Mouse (Mus musculus): ENCODE results near the gene Dyrk1a.
"Not testable (repeated sequence)": the region's sequence is repeated elsewhere in the genome, so short reads cannot be mapped to it uniquely, and the experiment has no call there.

Gene Dyrk1a

GRCm38 (mm10) chr16:94632424-94632963 is 62.7 kb downstream of the Dyrk1a start:
- no peak for DNase-seq (ENCODE audit: extremely low spot score, low spot score)

DNA sequence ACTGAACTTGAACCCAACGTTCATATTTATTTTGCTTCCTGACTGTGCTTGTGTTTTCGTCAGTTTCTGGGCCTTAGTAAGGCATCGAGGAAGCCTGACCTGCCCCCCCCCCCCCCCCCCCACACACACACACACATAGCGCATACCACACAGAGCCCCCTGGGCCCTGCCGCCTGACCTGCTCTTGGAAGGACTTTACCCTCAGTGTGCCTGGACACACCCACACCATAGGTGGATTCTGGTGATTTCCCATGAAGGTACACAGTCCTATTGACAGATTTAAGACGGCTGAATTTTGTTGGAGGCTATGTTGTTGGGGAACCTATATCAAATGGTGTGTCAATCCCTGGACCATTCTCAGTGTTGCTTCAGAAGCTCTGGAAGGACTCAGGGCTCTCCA is 63.2 kb downstream of the Dyrk1a start:
- DNase-seq (ENCODE audit: extremely low spot score, low spot score), result no peak

- DNase-seq (ENCODE audit: extremely low spot score, low spot score), result no peak
Observed at GRCm38 (mm10) chr16:94637423-94637822, 67.6 kb downstream of the Dyrk1a start.

DNA sequence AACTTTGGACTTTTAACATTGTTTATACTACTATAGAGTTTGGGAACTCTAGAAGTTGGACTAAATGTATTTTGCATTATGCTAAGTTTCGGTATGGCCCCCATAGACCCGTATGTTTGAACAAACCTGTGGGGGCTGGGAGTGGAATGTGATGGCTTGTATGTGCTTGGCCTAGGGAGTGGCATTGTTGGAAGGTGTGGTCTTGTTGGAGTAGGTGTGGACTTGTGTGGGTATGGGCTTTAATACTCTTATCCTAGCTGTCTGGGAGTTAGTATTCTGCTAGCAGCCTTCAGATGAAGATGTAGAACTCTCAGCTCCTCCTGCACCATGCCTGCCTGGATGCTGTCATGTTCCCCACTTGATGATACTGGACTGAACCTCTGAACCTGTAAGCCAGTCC is 72.0 kb downstream of the Dyrk1a start:
- peak; percentile 9 for DNase-seq (ENCODE audit: extremely low spot score, low spot score)

DNA sequence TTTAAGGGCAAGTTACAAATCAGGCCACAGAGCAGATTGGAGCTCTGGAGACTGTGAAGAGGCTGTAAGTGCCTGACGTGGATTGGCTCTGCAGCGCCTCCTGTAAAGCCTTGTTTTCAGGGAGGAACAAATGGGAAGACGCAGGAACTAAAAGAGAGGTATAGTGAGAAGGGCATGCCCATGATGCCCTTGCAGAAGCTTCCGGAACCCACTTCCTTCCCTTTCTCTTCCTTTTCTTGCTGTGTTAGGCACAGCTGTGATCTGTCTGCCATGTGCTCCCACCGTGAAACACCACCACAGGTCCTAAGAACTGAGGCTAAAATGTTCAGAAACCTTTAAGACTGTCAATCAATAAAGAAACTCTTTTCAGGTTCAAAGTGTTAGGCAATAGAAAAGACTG is 77.3 kb downstream of the Dyrk1a start:
- peak; percentile 9 for DNase-seq (ENCODE audit: extremely low spot score, low spot score)

DNA sequence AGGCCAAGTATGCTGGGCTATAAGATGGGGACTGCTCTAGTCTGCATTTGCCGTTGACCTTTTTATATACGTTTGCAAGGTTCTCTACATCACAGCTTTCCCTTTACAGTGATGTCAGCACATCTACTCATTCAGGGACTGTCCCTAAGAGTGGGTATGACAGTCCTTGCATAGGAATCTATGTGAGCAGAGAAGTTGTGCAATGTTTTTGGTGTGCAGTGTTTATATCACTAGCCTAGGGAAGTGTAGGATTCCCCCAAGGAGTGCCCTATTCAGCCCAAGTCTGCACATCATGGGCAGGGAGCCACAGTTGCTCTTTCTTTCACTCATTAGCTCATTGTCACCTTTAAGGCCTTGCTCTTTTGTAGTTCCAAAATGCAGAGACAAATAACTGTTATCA is 78.1 kb downstream of the Dyrk1a start:
- DNase-seq (ENCODE audit: extremely low spot score, low spot score), result no peak

GRCm38 (mm10) chr16:94649861-94650260 is 80.1 kb downstream of the Dyrk1a start:
- DNase-seq (ENCODE audit: extremely low spot score, low spot score), result peak; percentile 10

DNA sequence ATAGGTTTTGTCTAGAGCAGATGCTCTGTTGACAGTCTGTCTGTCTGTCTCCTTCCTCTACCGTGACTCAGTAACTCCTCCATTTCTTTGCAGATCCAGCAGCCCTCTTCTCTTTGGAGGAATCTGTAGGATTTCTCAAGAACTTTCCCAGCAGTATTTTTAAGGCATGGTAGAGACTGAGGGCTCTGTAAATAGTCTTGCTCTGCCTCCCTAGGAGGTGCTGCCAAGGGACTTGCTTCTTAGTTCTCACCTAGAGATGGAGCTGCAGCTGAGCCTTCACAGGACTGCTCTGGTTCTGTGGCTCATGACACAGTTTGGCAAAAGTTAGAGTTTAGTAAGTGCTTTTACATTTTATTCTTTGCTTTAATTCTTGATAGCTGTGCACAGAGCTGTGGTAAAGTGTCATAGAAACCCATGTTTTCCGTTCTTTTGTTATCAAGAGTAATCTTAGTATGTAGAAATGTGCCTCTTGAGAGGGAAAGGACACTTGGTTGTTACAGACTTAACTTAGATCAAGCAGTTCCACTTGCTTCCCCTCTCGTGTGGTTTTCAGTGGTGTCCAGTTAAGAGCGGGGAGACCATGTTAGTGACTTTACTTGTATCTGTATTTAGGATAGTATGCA is 82.4 kb downstream of the Dyrk1a start:
- DNase-seq (ENCODE audit: extremely low spot score, low spot score), result peak; percentile 9

DNA sequence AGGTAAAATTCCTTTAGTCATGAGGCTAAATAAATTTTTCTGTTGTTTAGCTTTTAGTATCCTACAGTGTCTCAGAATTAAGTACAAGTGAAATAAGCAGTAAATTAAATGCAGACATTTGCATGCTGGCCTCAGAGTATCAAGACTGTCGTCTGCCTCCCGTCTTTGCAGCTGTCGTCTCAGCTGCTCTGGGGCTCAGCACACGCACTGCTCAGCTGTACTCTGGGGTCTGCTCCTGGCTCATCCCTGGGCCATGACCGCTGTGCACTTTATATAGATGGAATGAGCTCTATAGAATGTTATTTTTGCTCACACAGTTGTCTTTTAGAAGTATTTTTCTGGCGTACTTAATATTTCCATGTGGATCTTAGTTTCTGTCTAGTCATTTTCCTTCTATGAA is 85.3 kb downstream of the Dyrk1a start:
- peak; percentile 8 for DNase-seq (ENCODE audit: extremely low spot score, low spot score)

DNA sequence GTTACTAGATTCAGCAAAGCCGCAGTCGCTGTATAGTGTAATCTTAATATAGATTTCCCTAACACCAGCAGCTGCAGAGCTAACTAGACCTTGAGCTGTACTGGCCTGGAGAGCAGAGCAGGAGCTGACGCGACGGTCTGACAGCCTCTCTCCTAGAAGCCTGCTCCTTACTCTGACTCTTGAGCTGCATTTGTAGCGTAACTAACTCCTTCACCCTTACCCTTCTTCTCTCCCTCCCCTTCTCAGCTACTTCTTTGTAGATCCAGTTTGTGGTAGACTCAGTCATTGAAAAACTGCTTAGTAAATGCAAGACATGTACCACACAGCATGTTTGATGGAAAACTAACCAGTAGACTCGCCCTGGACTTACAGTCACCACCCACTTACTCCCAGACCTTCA is 87.1 kb downstream of the Dyrk1a start:
- DNase-seq (ENCODE audit: extremely low spot score, low spot score), result no peak

- no peak for DNase-seq (ENCODE audit: extremely low spot score, low spot score)
Observed at GRCm38 (mm10) chr16:94659394-94659793, 89.6 kb downstream of the Dyrk1a start.

DNA sequence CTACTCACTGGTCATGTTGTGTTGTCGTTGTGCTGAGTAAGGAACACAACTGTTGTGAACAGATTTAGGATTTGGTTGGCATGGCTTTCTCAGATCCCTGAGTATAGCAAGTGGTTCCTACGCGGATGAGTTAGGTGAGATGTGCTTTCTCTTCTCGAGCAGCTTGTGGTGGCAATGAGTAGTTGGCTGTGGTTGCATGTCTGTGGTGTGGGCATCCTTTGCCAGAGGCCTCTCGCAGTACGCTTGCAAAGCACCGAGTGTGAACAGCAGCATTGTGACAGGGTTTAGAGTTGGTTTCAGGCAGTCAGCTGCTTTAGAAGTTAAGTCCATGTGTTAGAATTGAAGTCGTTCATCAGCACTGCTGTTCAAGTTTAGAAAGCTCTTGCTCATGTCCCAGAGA is 90.4 kb downstream of the Dyrk1a start:
- no peak for DNase-seq (ENCODE audit: extremely low spot score, low spot score)

DNA sequence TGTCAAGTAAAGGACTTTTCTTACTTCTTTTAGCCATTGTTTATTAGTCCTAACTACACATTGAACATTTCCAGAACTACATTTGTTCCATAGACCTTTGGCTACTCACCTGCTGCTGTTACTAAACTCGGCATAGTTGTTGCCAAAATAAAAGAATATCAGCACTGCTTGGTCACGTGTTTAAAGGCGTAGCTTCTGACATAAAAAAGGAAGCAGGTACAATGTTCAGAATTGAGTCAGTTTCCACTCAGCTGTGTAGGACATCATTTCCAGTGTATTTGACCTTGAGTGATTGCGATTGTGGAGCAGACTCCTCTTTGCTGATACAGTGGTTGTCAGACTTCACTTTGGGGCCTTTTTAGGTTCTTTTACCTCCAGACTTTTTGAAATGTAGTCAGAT is 97.7 kb downstream of the Dyrk1a start:
- no peak for DNase-seq (ENCODE audit: extremely low spot score, low spot score)

GRCm38 (mm10) chr16:94671313-94671712 is 101.5 kb downstream of the Dyrk1a start:
- no peak for DNase-seq (ENCODE audit: extremely low spot score, low spot score)

- DNase-seq (ENCODE audit: extremely low spot score, low spot score), result no peak
Observed at GRCm38 (mm10) chr16:94680924-94681323, 111.1 kb downstream of the Dyrk1a start.

- DNase-seq (ENCODE audit: extremely low spot score, low spot score), result no peak
Observed at GRCm38 (mm10) chr16:94681760-94682159, 112.0 kb downstream of the Dyrk1a start.

DNA sequence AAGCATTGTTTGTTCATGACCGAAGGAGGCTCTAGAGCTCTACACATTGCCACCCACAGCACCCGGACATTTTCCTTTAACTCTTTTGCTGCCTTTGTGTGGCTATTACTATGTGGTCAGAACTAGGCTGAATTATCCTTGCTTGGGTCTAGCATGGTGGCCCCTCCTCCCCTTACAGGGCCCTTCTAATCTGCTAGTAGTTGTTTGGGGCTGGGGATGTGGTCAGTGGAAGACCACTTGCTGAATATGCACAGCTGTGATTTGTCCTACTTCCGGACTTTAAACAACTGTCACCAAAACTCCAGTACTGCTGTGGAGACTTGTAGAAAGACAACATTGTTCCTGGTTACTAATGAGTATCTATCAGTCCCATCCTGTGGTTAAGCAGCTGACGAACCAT is 114.2 kb downstream of the Dyrk1a start:
- DNase-seq (ENCODE audit: extremely low spot score, low spot score), result no peak

GRCm38 (mm10) chr16:94693687-94694305 is 124.0 kb downstream of the Dyrk1a start:
- DNase-seq (ENCODE audit: extremely low spot score, low spot score), result no peak

DNA sequence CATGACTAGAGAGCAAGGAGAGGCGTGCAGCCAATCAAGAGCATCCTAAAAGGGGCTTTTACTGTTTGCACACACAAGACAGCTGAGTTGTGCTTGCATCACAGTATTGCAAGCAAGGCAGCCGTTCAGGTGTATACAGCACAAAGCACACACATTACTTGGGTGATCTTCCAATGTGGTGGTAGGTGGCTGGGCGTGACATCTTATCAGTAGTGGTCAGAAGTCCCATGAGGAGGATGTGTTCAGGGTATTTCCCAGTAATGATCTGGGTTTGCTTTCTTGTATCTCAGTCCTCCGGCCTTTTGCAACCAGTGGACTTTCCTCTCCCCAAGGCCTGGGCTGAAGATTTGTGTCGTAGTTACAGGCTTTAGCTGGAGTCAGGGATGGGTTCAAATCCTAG is 127.7 kb downstream of the Dyrk1a start:
- DNase-seq (ENCODE audit: extremely low spot score, low spot score), result no peak

DNA sequence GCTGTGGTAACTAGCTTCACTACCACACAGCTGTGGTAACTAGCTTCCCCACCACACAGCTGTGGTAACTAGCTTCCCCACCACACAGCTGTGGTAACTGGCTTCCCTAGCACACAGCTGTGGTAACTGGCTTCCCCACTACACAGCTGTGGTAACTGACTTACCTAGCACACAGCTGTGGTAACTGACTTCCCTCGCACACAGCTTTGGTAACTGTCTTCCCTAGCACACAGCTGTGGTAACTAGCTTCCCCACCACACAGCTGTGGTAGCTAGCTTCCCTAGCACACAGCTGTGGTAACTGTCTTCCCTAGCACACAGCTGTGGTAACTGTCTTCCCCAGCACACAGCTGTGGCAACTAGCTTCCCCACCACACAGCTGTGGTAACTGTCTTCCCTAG is 128.4 kb downstream of the Dyrk1a start:
- DNase-seq (ENCODE audit: extremely low spot score, low spot score), result not testable (repeated sequence)

- no peak for DNase-seq (ENCODE audit: extremely low spot score, low spot score)
Observed at GRCm38 (mm10) chr16:94701141-94701540, 131.3 kb downstream of the Dyrk1a start.

DNA sequence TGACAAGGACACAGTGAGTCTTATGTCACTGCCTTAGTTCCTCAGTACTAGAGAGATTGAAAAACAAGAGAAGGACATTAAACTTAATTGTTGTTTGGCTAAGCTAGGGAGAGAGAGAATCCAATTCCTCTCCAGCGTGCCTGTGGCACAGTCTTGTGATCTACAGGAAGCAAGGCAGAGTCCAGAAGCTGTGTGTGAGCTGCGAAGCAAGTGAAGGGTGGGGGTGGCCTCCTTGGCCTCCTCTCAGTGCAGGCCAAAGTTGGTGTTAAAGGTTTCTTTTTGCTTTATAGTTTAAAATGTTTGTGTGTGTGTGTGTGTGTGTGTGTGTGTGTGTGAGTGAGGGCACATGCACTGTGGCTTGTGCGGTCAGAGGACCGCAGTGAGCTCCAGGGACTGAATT is 132.2 kb downstream of the Dyrk1a start:
- no peak for DNase-seq (ENCODE audit: extremely low spot score, low spot score)

DNA sequence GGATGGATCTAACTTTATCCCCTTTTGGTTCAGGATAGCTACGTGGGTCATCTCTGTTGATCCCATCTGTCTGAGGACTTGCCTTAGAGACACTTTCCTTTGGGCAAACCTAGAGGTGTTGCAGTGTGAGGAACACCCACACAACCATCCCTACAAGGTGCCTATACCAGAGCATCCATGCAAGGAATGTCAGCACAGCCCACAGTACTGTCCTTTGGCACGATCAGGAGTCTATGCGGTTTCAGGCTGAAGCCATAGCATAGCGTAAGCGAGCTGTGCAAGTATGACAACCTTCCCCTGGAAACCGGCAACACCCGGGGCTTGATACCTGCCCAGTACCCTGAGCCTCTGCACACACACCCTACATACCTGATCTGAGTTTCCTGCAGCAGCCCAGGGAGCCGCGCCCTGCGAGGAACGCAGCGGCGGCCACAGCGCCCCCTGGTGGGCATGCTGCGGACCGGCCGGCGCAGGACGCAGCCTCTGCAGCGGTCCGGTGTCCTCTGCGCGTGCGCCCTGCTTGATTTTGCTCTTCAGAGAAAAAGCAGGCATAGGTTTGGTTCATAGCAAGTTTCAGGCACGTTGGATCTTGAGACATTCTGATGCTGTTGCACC is 143.8 kb downstream of the Dyrk1a start:
- peak; percentile 81 for DNase-seq (ENCODE audit: extremely low spot score, low spot score)
